Mouse (Mus musculus): ENCODE measurements around the gene Arhgef26. TPM values are rescaled to one million over a fixed set of nuclear protein-coding genes. Genes with fewer than 3 reads are reported as not detected.

Gene Arhgef26
- polyA plus RNA-seq (2015; fragmentation: Nextera tagmentation; extraction: Ambion mirVana) = 5.2 and 5.9 TPM in 2 replicates

- H3K9me3 ChIP-seq (ENCODE audit: control insufficient read depth, low read length) = no peaks in the 10 kb centered on the region
- TF ChIP-seq CTCF (IDR thresholded peaks at IDR 0.05; ENCODE audit: low read depth) (no peak), EP300 (optimal IDR thresholded peaks at IDR 0.05) (no peak)
- H3K27me3 ChIP-seq (ENCODE audit: control insufficient read depth, insufficient read depth, low read length) = no peaks in the 10 kb centered on the region
- no peaks in the 10 kb centered on the region for H3K36me3 ChIP-seq (ENCODE audit: control insufficient read depth, insufficient read depth, low read length)
- peak within 1 kb of the TSS; percentile 79 for H3K27ac ChIP-seq (replicated peaks)
- peak within 1 kb of the TSS; percentile 75 for H3K4me3 ChIP-seq (ENCODE audit: low read depth, low read length)
- no peaks in the 10 kb centered on the region; the same call in 1 of the 2 replicates for H3K4me1 ChIP-seq (replicated peaks; ENCODE audit: control insufficient read depth, insufficient read depth)
- peak within 1 kb of the TSS; percentile 77 for H3K9ac ChIP-seq (ENCODE audit: low read length)
- WGBS = 82% methylated on average over 3 of the region's 3 CpGs
- no peak for DNase-seq (ENCODE audit: low spot score)
- peak within 1 kb of the TSS; percentile 60 for H3K4me2 ChIP-seq (replicated peaks; ENCODE audit: low read depth)
- ATAC-seq (ENCODE audit: low FRiP score, low TSS enrichment) = no peak
Measured at GRCm38 (mm10) chr3:62338044-62338443, at the start of gene Arhgef26. TSS of gene Arhgef26 (plus strand) at chr3:62338344.

GRCm38 (mm10) chr3:62310493-62310892, 27.7 kb upstream of the Arhgef26 start:
- no peaks in the 10 kb centered on the region for H3K4me1 ChIP-seq (replicated peaks; ENCODE audit: control insufficient read depth, insufficient read depth)
- no peak overlapping the region for H3K27ac ChIP-seq (replicated peaks)
- H3K27me3 ChIP-seq (ENCODE audit: control insufficient read depth, insufficient read depth, low read length) = no peaks in the 10 kb centered on the region
- H3K9me3 ChIP-seq (ENCODE audit: control insufficient read depth, low read length) = no peaks in the 10 kb centered on the region
- WGBS = 87% methylated on average over 3 of the region's 3 CpGs
- TF ChIP-seq CTCF (IDR thresholded peaks at IDR 0.05; ENCODE audit: low read depth) (no peak), EP300 (optimal IDR thresholded peaks at IDR 0.05) (no peak)
- H3K9ac ChIP-seq (ENCODE audit: low read length) = no peak overlapping the region
- DNase-seq (ENCODE audit: low spot score) (no peak), ATAC-seq (ENCODE audit: low FRiP score, low TSS enrichment) (no peak)
- H3K4me3 ChIP-seq (ENCODE audit: low read depth, low read length) = no peak overlapping the region
- H3K4me2 ChIP-seq (replicated peaks; ENCODE audit: low read depth) = no peak overlapping the region
- H3K36me3 ChIP-seq (ENCODE audit: control insufficient read depth, insufficient read depth, low read length) = no peaks in the 10 kb centered on the region

GRCm38 (mm10) chr3:62311224-62311623, 26.9 kb upstream of the Arhgef26 start:
- Histone ChIP-seq H3K9me3 (ENCODE audit: control insufficient read depth, low read length) (no peaks in the 10 kb centered on the region), H3K4me2 (replicated peaks; ENCODE audit: low read depth) (no peak overlapping the region), H3K4me3 (ENCODE audit: low read depth, low read length) (no peak overlapping the region), H3K9ac (ENCODE audit: low read length) (no peak overlapping the region), H3K36me3 (ENCODE audit: control insufficient read depth, insufficient read depth, low read length) (no peaks in the 10 kb centered on the region), H3K27ac (replicated peaks) (no peak overlapping the region), H3K4me1 (replicated peaks; ENCODE audit: control insufficient read depth, insufficient read depth) (no peaks in the 10 kb centered on the region), H3K27me3 (ENCODE audit: control insufficient read depth, insufficient read depth, low read length) (no peaks in the 10 kb centered on the region)
- TF ChIP-seq EP300 (optimal IDR thresholded peaks at IDR 0.05) (no peak), CTCF (IDR thresholded peaks at IDR 0.05; ENCODE audit: low read depth) (no peak)
- 93% methylated on average over 5 of the region's 5 CpGs for WGBS
- ATAC-seq (ENCODE audit: low FRiP score, low TSS enrichment) (no peak), DNase-seq (ENCODE audit: low spot score) (no peak)

- ATAC-seq (ENCODE audit: low FRiP score, low TSS enrichment) = no peak
- no peak for TF ChIP-seq CTCF (IDR thresholded peaks at IDR 0.05; ENCODE audit: low read depth)
- no peak for TF ChIP-seq EP300 (optimal IDR thresholded peaks at IDR 0.05)
- Histone ChIP-seq H3K4me1 (replicated peaks; ENCODE audit: control insufficient read depth, insufficient read depth) (no peaks in the 10 kb centered on the region), H3K4me2 (replicated peaks; ENCODE audit: low read depth) (no peak overlapping the region), H3K36me3 (ENCODE audit: control insufficient read depth, insufficient read depth, low read length) (no peaks in the 10 kb centered on the region), H3K9me3 (ENCODE audit: control insufficient read depth, low read length) (no peaks in the 10 kb centered on the region), H3K27me3 (ENCODE audit: control insufficient read depth, insufficient read depth, low read length) (no peaks in the 10 kb centered on the region), H3K9ac (ENCODE audit: low read length) (no peak overlapping the region), H3K4me3 (ENCODE audit: low read depth, low read length) (no peak overlapping the region), H3K27ac (replicated peaks) (no peak overlapping the region)
- no peak for DNase-seq (ENCODE audit: low spot score)
- 73% methylated on average over 1 of the region's 1 CpGs for WGBS
Measured at GRCm38 (mm10) chr3:62324708-62325107, 13.4 kb upstream of the Arhgef26 start.

GRCm38 (mm10) chr3:62327903-62328302, 10.2 kb upstream of the Arhgef26 start:
- no peak overlapping the region for H3K4me3 ChIP-seq (ENCODE audit: low read depth, low read length)
- no peaks in the 10 kb centered on the region for H3K36me3 ChIP-seq (ENCODE audit: control insufficient read depth, insufficient read depth, low read length)
- H3K9ac ChIP-seq (ENCODE audit: low read length) = no peak overlapping the region
- ATAC-seq (ENCODE audit: low FRiP score, low TSS enrichment) = no peak
- no peak for TF ChIP-seq EP300 (optimal IDR thresholded peaks at IDR 0.05)
- 87% methylated on average over 2 of the region's 2 CpGs for WGBS
- H3K4me1 ChIP-seq (replicated peaks; ENCODE audit: control insufficient read depth, insufficient read depth) = no peaks in the 10 kb centered on the region
- DNase-seq (ENCODE audit: low spot score) = no peak
- no peaks in the 10 kb centered on the region for H3K27me3 ChIP-seq (ENCODE audit: control insufficient read depth, insufficient read depth, low read length)
- H3K4me2 ChIP-seq (replicated peaks; ENCODE audit: low read depth) = no peak overlapping the region
- no peak overlapping the region for H3K27ac ChIP-seq (replicated peaks)
- H3K9me3 ChIP-seq (ENCODE audit: control insufficient read depth, low read length) = no peaks in the 10 kb centered on the region

GRCm38 (mm10) chr3:62338461-62338853, 313 bp downstream of the Arhgef26 start:
- no peaks in the 10 kb centered on the region for H3K9me3 ChIP-seq (ENCODE audit: control insufficient read depth, low read length)
- ATAC-seq (ENCODE audit: low FRiP score, low TSS enrichment) (peak; percentile 32; the same call in 1 of the 2 replicates), DNase-seq (ENCODE audit: low spot score) (no peak)
- no peak overlapping the region for H3K27ac ChIP-seq (replicated peaks)
- no peaks in the 10 kb centered on the region; the same call in 1 of the 2 replicates for H3K4me1 ChIP-seq (replicated peaks; ENCODE audit: control insufficient read depth, insufficient read depth)
- no peaks in the 10 kb centered on the region for H3K27me3 ChIP-seq (ENCODE audit: control insufficient read depth, insufficient read depth, low read length)
- WGBS = 2% methylated on average over 17 of the region's 17 CpGs
- H3K9ac ChIP-seq (ENCODE audit: low read length) = peak overlapping the region; percentile 77
- no peaks in the 10 kb centered on the region for H3K36me3 ChIP-seq (ENCODE audit: control insufficient read depth, insufficient read depth, low read length)
- TF ChIP-seq EP300 (optimal IDR thresholded peaks at IDR 0.05) = no peak
- TF ChIP-seq CTCF (IDR thresholded peaks at IDR 0.05; ENCODE audit: low read depth) = no peak
- peak overlapping the region; percentile 75 for H3K4me3 ChIP-seq (ENCODE audit: low read depth, low read length)
- peak overlapping the region; percentile 60 for H3K4me2 ChIP-seq (replicated peaks; ENCODE audit: low read depth)

All from stomach, postnatal 0 days (tissue).